ENCODE assay signal across 9 mouse cellular contexts in the genomic region with DNA sequence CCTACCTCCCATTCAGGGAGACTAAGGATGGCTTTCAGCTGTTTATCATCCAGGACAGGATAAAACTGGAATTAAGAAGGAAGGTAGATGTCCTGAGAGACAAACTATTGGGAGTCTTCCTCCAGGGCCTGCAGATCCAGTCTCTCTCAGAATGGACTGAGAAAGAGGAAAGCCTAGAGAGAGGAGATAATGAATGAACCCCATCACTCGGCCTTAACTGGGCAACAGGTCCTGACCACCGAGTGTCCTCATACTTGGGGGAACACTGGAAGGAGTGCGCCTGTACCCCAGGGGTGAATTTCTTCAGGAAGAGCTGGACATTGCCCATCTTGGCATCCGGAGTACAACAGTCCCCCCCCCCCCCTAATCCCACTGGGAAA. TPM values are rescaled to one million over a fixed set of nuclear protein-coding genes. Genes with fewer than 3 reads are reported as not detected.
DNase-seq lines count a peak whose midpoint lies in the region; ATAC-seq and TF ChIP-seq lines count a peak whose summit lies in the region.
"Had no signal": no experiment of that assay in that cellular context is flagged by ENCODE, and none has a peak within 500 bp of the region (broad histone marks: within the 10 kb centered on the region; RNA-seq: fewer than 3 reads in every experiment).

No protein-coding gene starts in this region.

- H3K4me3 ChIP-seq in megakaryocyte, embryonic 14.5 days (replicated peaks) = peak overlapping the region; percentile 95
- peak overlapping the region; percentile 91 for H3K4me3 ChIP-seq in limb, embryonic 12.5 days (replicated peaks)
- peak overlapping the region; percentile 86 for H3K4me3 ChIP-seq in small intestine, adult 2 months (ENCODE audit: low read depth, low read length)

- no peak for TF ChIP-seq POLR2A in small intestine, adult 2 months (IDR thresholded peaks at IDR 0.05; ENCODE audit: low read depth, low read length)

- H3K4me2 ChIP-seq in limb, embryonic 12.5 days = peak overlapping the region; percentile 88

- peaks cover 7% of the 10 kb centered on the region for H3K36me3 ChIP-seq in megakaryocyte, embryonic 14.5 days (replicated peaks; ENCODE audit: low read length)
- peaks cover 23% of the 10 kb centered on the region for H3K36me3 ChIP-seq in limb, embryonic 12.5 days
- no peaks in the 10 kb centered on the region for H3K36me3 ChIP-seq in small intestine, adult 2 months (ENCODE audit: control insufficient read depth, insufficient read depth, low read length)

- 1% methylated on average over 4 of the region's 4 CpGs for WGBS in limb, embryonic 12.5 days
- WGBS in small intestine, adult 2 months = 35% methylated on average over 4 of the region's 4 CpGs

- peaks cover 4% of the 10 kb centered on the region for H3K27me3 ChIP-seq in megakaryocyte, embryonic 14.5 days (replicated peaks)
- peaks cover 4% of the 10 kb centered on the region; the same call in 1 of the 2 replicates for H3K27me3 ChIP-seq in limb, embryonic 12.5 days
- H3K27me3 ChIP-seq in small intestine, adult 2 months (ENCODE audit: control insufficient read depth, insufficient read depth, low read length) = no peaks in the 10 kb centered on the region

- H3K9me3 ChIP-seq in megakaryocyte, embryonic 14.5 days = no peaks in the 10 kb centered on the region
- H3K9me3 ChIP-seq in limb, embryonic 12.5 days = no peaks in the 10 kb centered on the region

- peak; percentile 37 to 45 for DNase-seq in cerebellum, adult 18-20 months
- DNase-seq in frontal cortex, postnatal 14 days (ENCODE audit: low spot score in 2 of 2) = no peak
- DNase-seq in adrenal gland, postnatal 4 days (ENCODE audit: low spot score in 2 of 2) = no peak
- DNase-seq: kidney, postnatal 4 days had no signal

- H3K4me1 ChIP-seq in megakaryocyte, embryonic 14.5 days = peaks cover 63% of the 10 kb centered on the region
- H3K4me1 ChIP-seq in limb, embryonic 12.5 days (replicated peaks) = peaks cover 28% of the 10 kb centered on the region
- peaks cover 14% of the 10 kb centered on the region for H3K4me1 ChIP-seq in small intestine, adult 2 months (ENCODE audit: control insufficient read depth, insufficient read depth, insufficient read length, low read length)

- peak overlapping the region; percentile 69; the same call in 1 of the 2 replicates for H3K27ac ChIP-seq in limb, embryonic 12.5 days
- no peak overlapping the region for H3K27ac ChIP-seq in small intestine, adult 2 months (ENCODE audit: insufficient read depth, low read depth, low read length)

- ATAC-seq in cerebellum, adult (ENCODE audit: insufficient number of reproducible peaks, low FRiP score, low TSS enrichment) = no peak
- ATAC-seq in megakaryocyte, adult 5-6 weeks (ENCODE audit: poor library complexity, severe bottlenecking) = no peak
- no peak for ATAC-seq in limb, embryonic 12.5 days (ENCODE audit: insufficient number of reproducible peaks, insufficient read depth, low FRiP score, low TSS enrichment, low read depth)

- H3K9ac ChIP-seq in limb, embryonic 12.5 days (replicated peaks) = peak overlapping the region; percentile 93

- TF ChIP-seq CTCF in small intestine, adult 2 months (IDR thresholded peaks at IDR 0.05; ENCODE audit: extremely low read depth, insufficient read length, insufficient replicate concordance, low read depth, low read length) = no peak

RNA-seq across cellular contexts. Expression of gene Shf, which starts 1.3 kb away (rescaled TPM):
- 16.9 and 40.0 TPM in 2 replicates for polyA plus RNA-seq in megakaryocyte, embryonic 14.5 days (2012; ENCODE audit: insufficient read depth, low replicate concordance)
- 0.31 and 2.1 TPM in 2 replicates for total RNA-seq in megakaryocyte, adult 5-6 weeks (2015)
- 0.81 and 1.5 TPM in 2 replicates for total RNA-seq in megakaryocyte, adult 5-6 weeks (2017)
- polyA plus RNA-seq in limb, embryonic 12.5 days (2016; fragmentation: Nextera tagmentation; extraction: Ambion mirVana) = 5.4 and 6.5 TPM in 2 replicates
- polyA plus RNA-seq in small intestine, adult 2 months (2012; rRNA removed) = 3.5 and 9.1 TPM in 2 replicates
- 10 to 100 TPM; 30.5 to 32.7 TPM for total RNA-seq in adrenal gland, postnatal 4 days (2021)

RNA-seq across cellular contexts. Expression of gene Duox1, which starts 52.2 kb away (rescaled TPM):
- not detected in 2 replicates for polyA plus RNA-seq in megakaryocyte, embryonic 14.5 days (2012; ENCODE audit: insufficient read depth, low replicate concordance)
- not detected in 2 replicates for total RNA-seq in megakaryocyte, adult 5-6 weeks (2015)
- total RNA-seq in megakaryocyte, adult 5-6 weeks (2017) = not detected in 2 replicates
- 0.13 and 0.22 TPM in 2 replicates for polyA plus RNA-seq in limb, embryonic 12.5 days (2016; fragmentation: Nextera tagmentation; extraction: Ambion mirVana)
- 0.11 and 0.16 TPM in 2 replicates for polyA plus RNA-seq in small intestine, adult 2 months (2012; rRNA removed)
- under 1 TPM in 1 of 2 experiments, not detected in 1; 0.06 TPM for total RNA-seq in adrenal gland, postnatal 4 days (2021)

RNA-seq across cellular contexts. Expression of gene Duoxa1, which starts 54.2 kb away (rescaled TPM):
- not detected in 2 replicates for polyA plus RNA-seq in megakaryocyte, embryonic 14.5 days (2012; ENCODE audit: insufficient read depth, low replicate concordance)
- total RNA-seq in megakaryocyte, adult 5-6 weeks (2015) = not detected in 2 replicates
- total RNA-seq in megakaryocyte, adult 5-6 weeks (2017) = not detected in 2 replicates
- polyA plus RNA-seq in limb, embryonic 12.5 days (2016; fragmentation: Nextera tagmentation; extraction: Ambion mirVana) = 1.1 and 1.2 TPM in 2 replicates
- 0.08 and 0.66 TPM in 2 replicates for polyA plus RNA-seq in small intestine, adult 2 months (2012; rRNA removed)
- under 1 TPM in 1 of 2 experiments, not detected in 1; 0.25 TPM for total RNA-seq in adrenal gland, postnatal 4 days (2021)

RNA-seq across cellular contexts. Expression of gene Slc28a2, which starts 58.6 kb away (rescaled TPM):
- 0.03 TPM in 1 of 2 replicates, not detected in the other for polyA plus RNA-seq in megakaryocyte, embryonic 14.5 days (2012; ENCODE audit: insufficient read depth, low replicate concordance)
- 9.8 and 11.4 TPM in 2 replicates for total RNA-seq in megakaryocyte, adult 5-6 weeks (2015)
- 12.6 and 14.9 TPM in 2 replicates for total RNA-seq in megakaryocyte, adult 5-6 weeks (2017)
- polyA plus RNA-seq in limb, embryonic 12.5 days (2016; fragmentation: Nextera tagmentation; extraction: Ambion mirVana) = not detected in 2 replicates
- 44.1 and 116 TPM in 2 replicates for polyA plus RNA-seq in small intestine, adult 2 months (2012; rRNA removed)
- 1 to 10 TPM; 1.8 to 2.4 TPM for total RNA-seq in adrenal gland, postnatal 4 days (2021)

Comparison
In these comparisons a context has a peak if more than half of its experiments do, and no peak if none do; other contexts are left out.
1. DNase-seq: peak in cerebellum, adult 18-20 months (2 of 2); none in frontal cortex, postnatal 14 days (0 of 2) and adrenal gland, postnatal 4 days (0 of 2).
2. Peak in every context shown above with its lines, with median percentiles within 50 percentile points of each other: H3K4me3 ChIP-seq.